Mouse (Mus musculus): ENCODE measurements at regions not wholly inside any gene's neighbourhood (a gene's known extent, or its start where the extent isn't known, plus 50 kb on each side); places are given as distances from the start of the nearest gene placed in this dataset.

- TF ChIP-seq CTCF (IDR thresholded peaks at IDR 0.05; ENCODE audit: borderline replicate concordance, extremely low read depth, insufficient read depth, insufficient read length) (no peak), POLR2A (IDR thresholded peaks at IDR 0.05; ENCODE audit: borderline replicate concordance, extremely low read depth, insufficient read depth, insufficient read length, poor library complexity, severe bottlenecking) (no peak)
Observed at GRCm38 (mm10) chr6:101593782-101594641, 216.3 kb upstream of the Pdzrn3 start.
